Mouse (Mus musculus) CH12.LX (cell line): Measurements from ENCODE around the gene Fmo4. TPM values are rescaled to one million over a fixed set of nuclear protein-coding genes. Genes with fewer than 3 reads are reported as not detected.

Experiments used
- DNase-seq: peaks from one replicate; pipeline ENCODE4 v3.0.0-alpha.2; 2013; ENCODE audit errors: extremely low read depth
- H3K27ac ChIP-seq: 2 replicates; pipeline ENCODE4 v1.5.1; 2012; ENCODE audit warnings: low read depth, mild to moderate bottlenecking, control low read depth, moderate library complexity; ENCODE audit not compliant: insufficient read depth
- H3K27me3 ChIP-seq: replicated peaks from 2 replicates; pipeline ENCODE3; 2012; ENCODE audit warnings: inconsistent platforms
- H3K36me3 ChIP-seq, 2 experiments: replicated peaks in 1 of 2; 2 replicates each; pipeline versions ENCODE3 to v1.6.1; 2012; ENCODE audit warnings: inconsistent platforms in 1 of 2, low read length in 1 of 2, mild to moderate bottlenecking in 1 of 2, mixed read lengths in 1 of 2, moderate library complexity in 1 of 2; ENCODE audit not compliant: control insufficient read depth in 1 of 2, insufficient read depth in 1 of 2
- H3K4me1 ChIP-seq, 2 experiments: 2 replicates each; pipeline ENCODE4 v1.6.1; 2012; ENCODE audit warnings: inconsistent platforms in 1 of 2, moderate library complexity in 1 of 2; ENCODE audit not compliant: insufficient read depth in 2 of 2, control insufficient read depth in 1 of 2
- H3K4me2 ChIP-seq: 2 replicates; pipeline ENCODE4 v1.6.1; 2012; ENCODE audit warnings: low read depth, mild to moderate bottlenecking, control low read depth; ENCODE audit not compliant: poor library complexity, insufficient read depth, severe bottlenecking
- H3K4me3 ChIP-seq, 3 experiments: fragments of 150-350 bp in 1 of 3; sonication (generic) in 1 of 3; replicated peaks in 1 of 3; 2 replicates each; pipeline versions ENCODE3 to v1.5.1; 2011 to 2012; ENCODE audit warnings: low read depth in 2 of 3, low read length in 2 of 3, mild to moderate bottlenecking in 2 of 3, moderate library complexity in 2 of 3, control low read depth in 1 of 3, improper control_type of control experiment in 1 of 3, inconsistent platforms in 1 of 3, mixed read lengths in 1 of 3; ENCODE audit not compliant: poor library complexity in 1 of 3
- H3K79me2 ChIP-seq: replicated peaks from 2 replicates; pipeline ENCODE4 v1.6.1; 2012; ENCODE audit warnings: mild to moderate bottlenecking, moderate library complexity; ENCODE audit not compliant: control insufficient read depth, poor library complexity, insufficient read depth, severe bottlenecking; ENCODE audit errors: extremely low read depth
- H3K9ac ChIP-seq: 2 replicates; pipeline ENCODE4 v1.6.1; 2012; ENCODE audit warnings: low read depth, mild to moderate bottlenecking, control low read depth, moderate library complexity; ENCODE audit not compliant: insufficient read depth
- H3K9me3 ChIP-seq: replicated peaks from 2 replicates; pipeline ENCODE3; 2012; ENCODE audit warnings: low read length, inconsistent platforms, mixed read lengths
- BHLHE40 ChIP-seq: IDR thresholded peaks from 2 replicates; pipeline ENCODE4 v1.6.1; 2011; ENCODE audit warnings: mild to moderate bottlenecking, low read depth, low read length, improper control_type of control experiment
- CHD2 ChIP-seq: IDR thresholded peaks from 2 replicates; pipeline ENCODE4 v1.6.1; 2011; ENCODE audit warnings: low read length, improper control_type of control experiment
- EP300 ChIP-seq: IDR thresholded peaks from 2 replicates; pipeline ENCODE4 v1.6.1; 2011; ENCODE audit warnings: low read length, improper control_type of control experiment
- ETS1 ChIP-seq: conservative IDR thresholded peaks from 2 replicates; pipeline ENCODE4 v1.6.1; 2012; ENCODE audit warnings: low read depth, mild to moderate bottlenecking, inconsistent platforms, low read length, improper control_type of control experiment, moderate library complexity
- JUN ChIP-seq: IDR thresholded peaks from 2 replicates; pipeline ENCODE4 v1.6.1; 2011; ENCODE audit warnings: low read depth, mild to moderate bottlenecking, low read length, improper control_type of control experiment, moderate library complexity; ENCODE audit not compliant: insufficient read depth
- JUND ChIP-seq: conservative IDR thresholded peaks from 2 replicates; pipeline ENCODE4 v1.6.1; 2011; ENCODE audit warnings: low read depth, low read length, improper control_type of control experiment
- MAX ChIP-seq: IDR thresholded peaks from 2 replicates; pipeline ENCODE4 v1.6.1; 2011; ENCODE audit warnings: low read length, improper control_type of control experiment
- NRF1 ChIP-seq: IDR thresholded peaks from 2 replicates; pipeline ENCODE4 v1.6.1; 2014; ENCODE audit warnings: low read depth, mild to moderate bottlenecking, inconsistent platforms, low read length, improper control_type of control experiment, moderate library complexity
- PAX5 ChIP-seq: IDR thresholded peaks from 2 replicates; pipeline ENCODE4 v1.6.1; 2012; ENCODE audit warnings: low read length, inconsistent platforms, mixed read lengths
- POLR2AphosphoS2 ChIP-seq: IDR thresholded peaks from 2 replicates; pipeline ENCODE4 v1.6.1; 2011; ENCODE audit warnings: low read depth, low read length, improper control_type of control experiment
- UBTF ChIP-seq: IDR thresholded peaks from 2 replicates; pipeline ENCODE4 v1.6.1; 2012; ENCODE audit warnings: low read depth, mild to moderate bottlenecking, inconsistent platforms, low read length, improper control_type of control experiment, moderate library complexity
- ZNF384 ChIP-seq: IDR thresholded peaks from 2 replicates; pipeline ENCODE4 v1.6.1; 2012; ENCODE audit warnings: low read depth, low read length, improper control_type of control experiment, inconsistent platforms
- dilution Hi-C: fragments of 300-500 bp; cut with MboI; formaldehyde crosslinking; loops from 2 replicates; pipeline ENCODE4 v1.14.3; 2020; ENCODE audit warnings: low sequenced_read_pairs; ENCODE audit not compliant: extremely low pct_unique_long_range_greater_than_20kb, extremely low pct_ligation_motif_present
- in situ Hi-C: fragments of 300-500 bp; cut with MboI; formaldehyde crosslinking; loops from 3 replicates; pipeline ENCODE4 v1.14.3; 2019; ENCODE audit warnings: low sequenced_read_pairs, low pct_ligation_motif_present, low pct_unique_long_range_greater_than_20kb, mixed read lengths
- polyA plus RNA-seq: library from polyadenylated mRNA; unstranded; fragments of >175 nt; gene quantifications from 2 replicates; pipeline ENCODE4 v1.2.1, GENCODE M21; 2012; ENCODE audit warnings: low read depth; ENCODE audit not compliant: insufficient read length
- total RNA-seq, 2 experiments: library from RNA; depleted of rRNA; stranded (reverse); fragments of 300-350 nt in 1 of 2; fragments of >200 nt in 1 of 2; gene quantifications; 2 replicates each; pipeline ENCODE4 v1.2.3; 2012 to 2014

The Fmo4 gene
- total and polyA plus RNA-seq, 3 experiments, result not detected

DNA sequence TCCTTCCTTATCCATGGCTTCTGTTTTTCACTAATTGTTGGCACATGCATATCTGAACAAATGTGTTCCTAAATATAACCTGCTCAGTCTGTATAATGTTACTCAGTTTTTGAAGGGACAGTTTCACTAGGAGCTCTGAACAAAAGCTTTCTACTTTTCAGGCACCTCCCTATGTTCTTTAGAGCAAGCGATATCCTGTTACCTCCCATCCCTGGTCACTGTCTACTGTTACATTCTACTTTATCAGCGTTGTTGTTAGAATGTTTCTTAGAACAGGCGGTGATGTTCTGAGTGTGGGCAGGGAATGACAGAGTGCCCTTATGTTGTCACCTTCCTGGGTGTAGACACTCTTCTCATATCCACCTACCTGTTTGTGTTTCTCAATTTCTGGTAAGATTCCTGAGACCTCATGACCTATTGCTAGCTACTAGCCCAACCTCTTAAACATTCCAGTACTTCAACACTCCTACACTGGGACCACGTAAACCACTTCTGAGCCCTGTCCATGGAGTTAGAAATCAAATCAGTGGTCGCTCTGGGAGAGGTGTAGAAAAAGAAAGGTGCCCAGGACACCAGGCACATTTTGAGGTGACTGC lies 35.7 kb downstream of the Fmo4 start:
- in situ Hi-C loops, result no loop called here

DNA sequence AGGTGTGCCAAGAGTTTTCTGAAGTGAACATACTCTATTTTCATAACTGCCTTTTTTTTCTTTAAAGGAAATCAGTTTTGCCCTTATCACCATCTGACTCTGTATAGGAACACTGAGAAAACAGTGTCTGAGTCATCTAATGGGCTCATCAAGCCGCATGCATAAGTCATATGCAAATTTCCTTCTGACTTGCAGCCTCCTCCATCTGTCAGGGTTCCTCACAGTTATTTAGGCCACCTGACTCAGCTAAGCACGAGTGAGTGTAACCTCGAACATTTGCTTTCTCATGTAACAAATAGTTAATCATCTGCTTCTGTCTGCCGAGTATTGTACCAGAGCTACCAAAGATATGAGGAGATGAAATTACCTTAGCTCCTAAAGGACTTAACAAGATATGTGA lies 40.1 kb downstream of the Fmo4 start:
- Histone ChIP-seq H3K4me3 (no peak overlapping the region), H3K27me3 (no peaks in the 10 kb centered on the region), H3K9ac (no peak overlapping the region), H3K36me3 (no peaks in the 10 kb centered on the region), H3K27ac (no peak overlapping the region), H3K79me2 (no peaks in the 10 kb centered on the region), H3K9me3 (peaks cover 4% of the 10 kb centered on the region), H3K4me2 (no peak overlapping the region; the same call in 1 of the 2 replicates), H3K4me1 (peaks cover 0 to 7% of the 10 kb centered on the region in 2 experiments; a peak in 2 of 4 replicates)
- dilution Hi-C loops (no loop called here), in situ Hi-C loops (no loop called here)
- peak; percentile 58 for DNase-seq
- TF ChIP-seq ZNF384 (0 out of 2 replicates have a peak, but pooled peaks have one; percentile 13), CHD2 (no peak), BHLHE40 (peak; percentile 69), JUND (0 out of 2 replicates have a peak, but pooled peaks have one; percentile 24), MAX (peak; percentile 51; the same call in 1 of the 2 replicates), PAX5 (no peak), POLR2AphosphoS2 (no peak), EP300 (peak; percentile 61; the same call in 1 of the 2 replicates), JUN (0 out of 2 replicates have a peak, but pooled peaks have one; percentile 22), ETS1 (peak; percentile 39; the same call in 1 of the 2 replicates)

More for the DNA sequence above, 35.7 kb downstream of the Fmo4 start:
- no peak for DNase-seq
- no peak overlapping the region for H3K4me2 ChIP-seq
- H3K27me3 ChIP-seq, result no peaks in the 10 kb centered on the region
- H3K27ac ChIP-seq, result no peak overlapping the region
- peaks cover 4% of the 10 kb centered on the region for H3K9me3 ChIP-seq
- peaks cover 0 to 7% of the 10 kb centered on the region in 2 experiments; a peak in 2 of 4 replicates for H3K4me1 ChIP-seq
- TF ChIP-seq UBTF (no peak), NRF1 (no peak)
- no peak overlapping the region for H3K4me3 ChIP-seq
- H3K9ac ChIP-seq, result no peak overlapping the region
- H3K36me3 ChIP-seq, result no peaks in the 10 kb centered on the region
- no peaks in the 10 kb centered on the region for H3K79me2 ChIP-seq
- dilution Hi-C loops, result no loop called here
